Mouse (Mus musculus): Measurements from ENCODE around the gene Daam1. TPM values are rescaled to one million over a fixed set of nuclear protein-coding genes. Genes with fewer than 3 reads are reported as not detected.

Daam1 gene
- polyA plus RNA-seq, 1 experiment from 2014 or later = 11.0 TPM

- H3K27ac ChIP-seq (ENCODE audit: low read length) = no peak overlapping the region
- no peaks in the 10 kb centered on the region for H3K27me3 ChIP-seq (replicated peaks; ENCODE audit: insufficient read depth, low read length)
- no peaks in the 10 kb centered on the region for H3K9me3 ChIP-seq (ENCODE audit: low read length)
- 60% methylated on average over 4 of the region's 4 CpGs for WGBS
- no peak overlapping the region for H3K9ac ChIP-seq (replicated peaks; ENCODE audit: low read depth)
- no peak for TF ChIP-seq EP300 (IDR thresholded peaks at IDR 0.05)
- no peak for TF ChIP-seq CTCF (IDR thresholded peaks at IDR 0.05)
- H3K4me3 ChIP-seq (ENCODE audit: low read depth, low read length) = no peak overlapping the region
- DNase-seq (ENCODE audit: low spot score) (no peak), ATAC-seq (peak; percentile 64; the same call in 1 of the 2 replicates)
- no peaks in the 10 kb centered on the region for H3K36me3 ChIP-seq (ENCODE audit: insufficient read depth, low read length)
- H3K4me2 ChIP-seq (replicated peaks; ENCODE audit: low read depth, low read length) = no peak overlapping the region
- peaks cover 8% of the 10 kb centered on the region; the same call in 1 of the 2 replicates for H3K4me1 ChIP-seq (ENCODE audit: insufficient read depth, low read depth, low read length)
These were observed 41.5 kb downstream of the Daam1 start for GRCm38 (mm10) chr12:71872330-71872729.

GRCm38 (mm10) chr12:71874561-71874960, 43.7 kb downstream of the Daam1 start:
- DNase-seq (ENCODE audit: low spot score) (no peak), ATAC-seq (no peak)
- Histone ChIP-seq H3K4me2 (replicated peaks; ENCODE audit: low read depth, low read length) (no peak overlapping the region), H3K27me3 (replicated peaks; ENCODE audit: insufficient read depth, low read length) (no peaks in the 10 kb centered on the region), H3K36me3 (ENCODE audit: insufficient read depth, low read length) (no peaks in the 10 kb centered on the region), H3K9ac (replicated peaks; ENCODE audit: low read depth) (no peak overlapping the region), H3K9me3 (ENCODE audit: low read length) (no peaks in the 10 kb centered on the region), H3K27ac (ENCODE audit: low read length) (no peak overlapping the region), H3K4me1 (ENCODE audit: insufficient read depth, low read depth, low read length) (peaks cover 6% of the 10 kb centered on the region; the same call in 1 of the 2 replicates), H3K4me3 (ENCODE audit: low read depth, low read length) (no peak overlapping the region)
- no peak for TF ChIP-seq CTCF (IDR thresholded peaks at IDR 0.05)
- TF ChIP-seq EP300 (IDR thresholded peaks at IDR 0.05) = no peak
- 86% methylated on average over 6 of the region's 6 CpGs for WGBS

- H3K9ac ChIP-seq (replicated peaks; ENCODE audit: low read depth) = no peak overlapping the region
- TF ChIP-seq CTCF (IDR thresholded peaks at IDR 0.05) (no peak), EP300 (IDR thresholded peaks at IDR 0.05) (no peak)
- H3K4me3 ChIP-seq (ENCODE audit: low read depth, low read length) = no peak overlapping the region
- no peak overlapping the region for H3K4me2 ChIP-seq (replicated peaks; ENCODE audit: low read depth, low read length)
- ATAC-seq (no peak), DNase-seq (ENCODE audit: low spot score) (no peak)
- WGBS = 70% methylated on average over 3 of the region's 3 CpGs
- H3K9me3 ChIP-seq (ENCODE audit: low read length) = no peaks in the 10 kb centered on the region
- H3K27me3 ChIP-seq (replicated peaks; ENCODE audit: insufficient read depth, low read length) = no peaks in the 10 kb centered on the region
- no peak overlapping the region for H3K27ac ChIP-seq (ENCODE audit: low read length)
- H3K36me3 ChIP-seq (ENCODE audit: insufficient read depth, low read length) = no peaks in the 10 kb centered on the region
- peaks cover 6% of the 10 kb centered on the region; the same call in 1 of the 2 replicates for H3K4me1 ChIP-seq (ENCODE audit: insufficient read depth, low read depth, low read length)
These were observed 44.1 kb downstream of the Daam1 start for GRCm38 (mm10) chr12:71874984-71875383.

GRCm38 (mm10) chr12:71875761-71876489, 45.0 kb downstream of the Daam1 start:
- Histone ChIP-seq H3K4me1 (ENCODE audit: insufficient read depth, low read depth, low read length) (peaks cover 6% of the 10 kb centered on the region; the same call in 1 of the 2 replicates), H3K9me3 (ENCODE audit: low read length) (no peaks in the 10 kb centered on the region), H3K36me3 (ENCODE audit: insufficient read depth, low read length) (no peaks in the 10 kb centered on the region), H3K27ac (ENCODE audit: low read length) (no peak overlapping the region), H3K27me3 (replicated peaks; ENCODE audit: insufficient read depth, low read length) (no peaks in the 10 kb centered on the region), H3K4me2 (replicated peaks; ENCODE audit: low read depth, low read length) (no peak overlapping the region), H3K9ac (replicated peaks; ENCODE audit: low read depth) (no peak overlapping the region), H3K4me3 (ENCODE audit: low read depth, low read length) (no peak overlapping the region)
- 77% methylated on average over 7 of the region's 7 CpGs for WGBS
- DNase-seq (ENCODE audit: low spot score) (no peak), ATAC-seq (no peak)
- no peak for TF ChIP-seq EP300 (IDR thresholded peaks at IDR 0.05)

- H3K27ac ChIP-seq (ENCODE audit: low read length) = peak overlapping the region; percentile 26; the same call in 1 of the 2 replicates
- 60% methylated on average over 5 of the region's 5 CpGs for WGBS
- ATAC-seq = no peak
These were observed 50.1 kb downstream of the Daam1 start for GRCm38 (mm10) chr12:71880987-71881386.

GRCm38 (mm10) chr12:71881477-71881876, 50.6 kb downstream of the Daam1 start:
- H3K9me3 ChIP-seq (ENCODE audit: low read length) = no peaks in the 10 kb centered on the region
- DNase-seq (ENCODE audit: low spot score) = peak; percentile 75
- H3K27me3 ChIP-seq (replicated peaks; ENCODE audit: insufficient read depth, low read length) = no peaks in the 10 kb centered on the region
- H3K36me3 ChIP-seq (ENCODE audit: insufficient read depth, low read length) = no peaks in the 10 kb centered on the region
- no peak overlapping the region for H3K9ac ChIP-seq (replicated peaks; ENCODE audit: low read depth)
- H3K4me3 ChIP-seq (ENCODE audit: low read depth, low read length) = no peak overlapping the region
- peak overlapping the region; percentile 59 for H3K27ac ChIP-seq (ENCODE audit: low read length)
- H3K4me1 ChIP-seq (ENCODE audit: insufficient read depth, low read depth, low read length) = peaks cover 39% of the 10 kb centered on the region
- no peak overlapping the region for H3K4me2 ChIP-seq (replicated peaks; ENCODE audit: low read depth, low read length)
- TF ChIP-seq CTCF (IDR thresholded peaks at IDR 0.05) (no peak), EP300 (IDR thresholded peaks at IDR 0.05) (peak; percentile 69)
- 64% methylated on average over 4 of the region's 4 CpGs for WGBS
- 0 out of 2 replicates have a peak, but pooled peaks have one; percentile 18 for ATAC-seq

More at GRCm38 (mm10) chr12:71880987-71881386, 50.1 kb downstream of the Daam1 start:
- DNase-seq (ENCODE audit: low spot score) = no peak
- Histone ChIP-seq H3K36me3 (ENCODE audit: insufficient read depth, low read length) (no peaks in the 10 kb centered on the region), H3K9me3 (ENCODE audit: low read length) (no peaks in the 10 kb centered on the region), H3K27me3 (replicated peaks; ENCODE audit: insufficient read depth, low read length) (no peaks in the 10 kb centered on the region), H3K9ac (replicated peaks; ENCODE audit: low read depth) (no peak overlapping the region), H3K4me3 (ENCODE audit: low read depth, low read length) (no peak overlapping the region), H3K4me1 (ENCODE audit: insufficient read depth, low read depth, low read length) (peaks cover 36% of the 10 kb centered on the region; the same call in 1 of the 2 replicates), H3K4me2 (replicated peaks; ENCODE audit: low read depth, low read length) (no peak overlapping the region)
- no peak for TF ChIP-seq CTCF (IDR thresholded peaks at IDR 0.05)

Measured in lung, postnatal 0 days (tissue).